Mouse (Mus musculus) gastrocnemius, adult 18-20 months (tissue): Measurements from ENCODE around the gene Slc43a1. TPM values are rescaled to one million over a fixed set of nuclear protein-coding genes. Genes with fewer than 3 reads are reported as not detected.

Source experiments
- DNase-seq: peaks from one replicate; pipeline ENCODE4 v3.0.0; 2021; ENCODE audit warnings: low spot score
- total RNA-seq, 2 experiments: library from RNA; stranded (reverse); gene quantifications; 2 replicates each; pipeline ENCODE4 v1.2.3; 2021

Slc43a1 gene
- total RNA-seq, 2 experiments from 2014 or later: 11.0 to 12.7 TPM

DNA sequence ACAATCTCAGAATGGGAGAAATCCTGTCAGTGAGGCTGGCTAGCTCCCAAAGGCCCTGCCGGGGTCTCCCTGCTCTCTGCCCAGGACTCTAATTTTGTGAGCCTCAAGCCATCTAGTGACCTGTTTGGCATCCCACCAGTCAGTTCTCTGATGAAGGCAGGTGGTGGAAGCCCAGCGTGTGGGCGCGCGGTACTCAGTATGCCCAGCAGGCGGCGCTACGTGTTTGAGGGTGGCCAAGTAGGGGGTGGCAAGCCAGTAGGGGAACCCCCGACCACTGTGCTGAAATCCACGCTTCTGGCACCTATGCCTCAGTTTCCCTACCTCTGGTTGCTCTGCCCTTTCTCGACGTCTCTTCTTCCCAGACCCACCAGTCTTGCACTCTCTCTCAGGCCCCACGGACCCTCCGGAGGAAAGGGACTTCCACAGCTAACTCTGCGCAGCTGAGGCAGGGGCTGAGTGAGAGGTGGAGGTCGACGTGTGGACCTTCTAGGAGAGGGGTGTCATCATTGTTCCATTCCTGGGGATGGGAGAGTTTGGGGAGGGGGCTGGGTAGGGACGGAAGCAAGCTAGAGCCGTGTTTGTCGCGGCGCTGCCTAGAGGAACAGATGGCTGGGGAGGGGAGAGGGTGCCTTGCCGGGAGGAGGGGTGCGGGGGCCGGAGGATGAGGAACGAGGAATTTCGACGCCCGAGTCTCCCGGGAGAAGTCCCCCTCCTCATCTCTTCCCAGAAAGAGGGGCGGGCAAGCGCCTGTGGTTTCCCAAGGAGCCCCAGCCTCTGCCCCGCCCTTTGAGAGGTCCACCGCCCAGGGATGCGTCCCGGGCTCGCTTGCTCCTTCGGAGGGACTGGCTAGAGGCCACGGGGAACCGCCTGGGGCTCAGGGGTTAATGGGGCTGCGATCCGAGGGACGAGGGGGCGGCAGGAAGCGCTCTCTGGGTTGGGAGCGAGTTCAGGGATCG lies 27.2 kb downstream of the Slc43a1 start:
- peak; percentile 51 for DNase-seq

DNA sequence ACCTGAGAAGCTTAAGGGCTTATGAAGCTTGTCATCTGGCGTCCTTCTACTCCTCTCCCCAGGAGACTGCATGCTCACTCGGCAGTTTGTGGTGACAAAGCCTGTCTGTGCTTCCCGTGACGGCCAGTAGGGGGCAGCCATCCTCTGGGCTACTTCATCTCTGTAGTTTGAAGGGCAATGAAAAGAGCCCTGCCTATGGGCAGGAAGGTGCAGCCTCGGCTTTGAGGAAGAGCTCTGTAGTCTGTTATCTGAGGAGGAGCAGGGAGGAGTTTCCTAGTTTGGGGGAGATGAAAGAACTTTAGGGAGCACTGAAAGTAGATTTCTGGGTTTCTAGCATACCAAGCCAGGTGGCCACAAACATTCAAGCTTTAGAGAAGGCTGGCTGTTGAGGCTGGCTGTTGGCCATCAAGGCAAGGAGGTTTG lies 29.9 kb downstream of the Slc43a1 start:
- peak; percentile 56 for DNase-seq

DNA sequence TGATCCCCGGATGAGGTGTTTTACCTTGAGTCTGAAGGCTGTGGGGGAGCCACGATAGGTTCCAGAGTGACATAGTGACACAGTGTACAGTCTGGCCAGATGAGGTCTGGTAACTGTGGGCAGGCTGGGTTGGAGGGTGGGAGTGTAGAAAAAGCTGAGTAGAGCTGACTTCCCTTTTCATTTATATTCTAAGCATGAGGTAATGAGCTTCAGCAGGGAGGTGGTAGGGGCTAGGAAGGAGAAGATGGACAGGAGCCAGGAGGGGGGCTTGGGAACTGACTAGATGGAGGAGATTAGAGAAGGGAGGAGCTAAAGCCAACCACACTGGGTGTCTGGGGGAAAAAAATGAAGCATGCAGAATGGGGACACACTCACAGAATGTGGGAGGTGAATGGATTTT lies 30.3 kb downstream of the Slc43a1 start:
- DNase-seq: no peak

DNA sequence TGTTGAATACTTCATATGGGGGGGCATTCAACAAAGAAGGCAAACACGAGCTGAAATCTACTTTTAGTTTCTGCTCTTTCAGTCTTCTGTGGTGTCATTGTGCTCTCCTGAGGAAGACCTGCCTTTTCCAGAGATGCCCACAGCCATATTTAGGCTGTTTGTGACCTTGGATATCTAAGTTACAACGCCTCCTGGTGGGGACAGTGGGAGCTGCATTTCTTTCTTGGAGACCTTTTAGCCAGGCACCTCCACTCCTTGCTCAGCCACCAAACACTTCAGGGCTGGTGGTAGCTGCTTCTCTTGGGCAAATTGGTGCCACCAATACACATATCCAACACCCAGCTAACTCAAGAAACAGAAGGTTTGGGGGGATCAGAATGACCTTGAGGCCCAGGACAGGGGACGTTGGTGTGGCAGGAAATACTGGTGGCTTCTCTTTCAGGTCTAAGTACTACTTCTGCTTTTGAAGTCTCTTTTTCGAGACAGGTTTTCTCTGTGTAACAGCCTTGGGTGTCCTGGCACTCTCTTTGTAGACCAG lies 32.0 kb downstream of the Slc43a1 start:
- no peak for DNase-seq

DNA sequence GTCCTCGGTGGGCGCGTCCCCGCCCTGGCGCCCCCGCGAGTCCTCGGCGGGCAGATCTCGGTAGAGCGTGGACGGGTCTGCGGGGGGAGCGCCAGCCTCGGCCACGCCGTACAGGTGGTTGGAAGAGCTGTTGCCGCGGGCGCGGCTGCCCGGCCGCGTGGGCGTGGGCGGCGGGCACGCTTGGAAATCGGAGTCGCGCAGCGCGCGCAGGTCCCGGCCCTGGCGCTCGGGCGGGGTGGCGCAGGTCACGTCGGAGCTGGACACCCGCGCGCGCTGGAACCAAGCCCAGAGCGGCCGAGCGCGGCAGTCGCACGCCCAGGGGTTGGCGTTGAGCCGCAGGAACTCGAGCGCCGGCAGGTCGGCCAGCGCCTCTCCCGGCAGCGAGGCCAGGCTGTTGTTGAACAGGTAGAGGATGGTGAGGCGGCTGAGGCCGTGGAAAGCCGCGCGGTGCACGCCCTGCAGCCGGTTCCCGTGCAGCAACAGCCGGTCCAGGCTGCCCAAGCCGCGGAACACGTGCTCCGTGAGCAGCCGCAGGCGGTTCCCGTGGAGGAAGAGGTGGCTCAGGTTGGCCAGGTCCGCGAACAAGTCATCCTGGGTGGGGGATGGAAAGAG lies 33.6 kb downstream of the Slc43a1 start:
- DNase-seq: peak; percentile 61

DNA sequence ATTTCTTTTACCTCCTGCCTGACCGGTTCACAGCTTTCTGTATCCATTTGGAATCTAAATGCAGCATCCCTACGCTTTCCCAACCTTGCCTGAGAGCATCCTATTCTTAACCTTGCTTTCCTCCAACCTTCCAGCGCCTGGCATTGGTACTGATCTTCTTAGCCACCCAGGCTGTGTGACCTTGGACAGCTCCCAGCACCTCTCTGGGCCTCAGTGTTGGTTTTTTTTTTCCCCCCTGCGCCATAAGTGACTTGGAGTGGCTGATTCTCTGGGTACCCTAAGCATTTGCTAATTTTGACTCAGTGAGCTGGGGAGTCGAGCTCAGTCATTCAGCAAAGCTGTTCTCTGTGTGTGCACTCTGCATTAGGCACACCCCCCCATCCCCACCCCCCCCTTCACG lies 37.2 kb downstream of the Slc43a1 start:
- no peak for DNase-seq

DNA sequence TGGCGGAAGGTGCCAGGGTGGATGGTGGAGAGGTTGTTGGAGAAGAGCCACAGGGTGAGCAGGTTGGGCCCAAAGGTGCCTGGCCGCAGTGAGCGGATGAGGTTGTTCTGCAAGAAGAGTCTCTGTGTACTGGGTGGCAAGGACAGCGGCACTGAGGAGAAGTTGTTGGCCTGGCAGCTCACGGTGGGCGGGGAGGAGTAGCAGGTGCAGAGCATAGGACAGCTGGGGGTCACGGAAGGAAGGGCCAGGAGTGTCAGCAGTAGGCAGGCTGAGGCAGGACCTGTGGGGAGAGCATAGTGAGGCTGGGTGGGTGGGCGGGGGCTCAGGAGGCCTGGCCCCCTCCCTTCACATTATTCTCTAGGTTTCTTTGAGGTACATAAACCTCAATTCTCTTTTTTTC lies 41.9 kb downstream of the Slc43a1 start:
- no peak for DNase-seq

DNA sequence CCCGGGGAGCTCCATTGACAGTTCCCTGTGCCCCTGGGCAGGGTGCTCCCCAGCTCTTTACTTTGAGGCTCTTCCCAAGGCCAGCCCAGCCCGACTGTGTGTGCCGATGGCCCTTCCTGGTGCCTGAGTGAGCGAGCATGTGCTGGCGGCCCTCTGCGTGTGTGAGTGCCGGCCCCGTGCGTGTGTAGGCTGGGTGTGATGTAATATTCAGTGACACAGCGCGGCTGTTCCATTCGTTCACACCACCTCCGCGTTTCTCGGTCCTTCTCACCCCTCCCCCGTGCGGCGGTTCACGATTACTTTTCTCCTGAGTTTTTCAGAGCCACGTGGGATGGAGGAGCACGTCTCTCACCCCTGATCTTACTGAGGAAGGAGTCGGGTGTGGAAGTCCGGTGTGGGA lies 44.0 kb downstream of the Slc43a1 start:
- no peak for DNase-seq

DNA sequence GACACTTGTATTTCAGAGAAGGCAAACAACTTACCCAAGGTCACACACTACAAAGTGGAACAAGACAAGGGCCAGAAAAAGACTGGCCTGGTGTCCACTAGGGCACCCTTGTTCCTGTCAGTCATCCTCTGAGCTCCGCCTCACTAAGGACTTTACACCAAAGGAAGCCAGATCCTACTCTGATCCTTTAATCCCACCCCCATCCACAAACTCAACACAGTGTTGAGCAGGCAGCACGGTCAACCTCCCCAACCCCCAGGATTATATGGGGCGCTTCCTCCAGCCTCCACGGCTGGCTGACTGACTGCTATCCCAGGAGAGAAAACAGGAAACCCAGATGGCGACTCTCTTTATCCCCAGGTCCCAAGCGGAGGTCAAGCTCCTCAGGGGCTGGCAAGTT lies 44.4 kb downstream of the Slc43a1 start:
- DNase-seq: no peak

DNA sequence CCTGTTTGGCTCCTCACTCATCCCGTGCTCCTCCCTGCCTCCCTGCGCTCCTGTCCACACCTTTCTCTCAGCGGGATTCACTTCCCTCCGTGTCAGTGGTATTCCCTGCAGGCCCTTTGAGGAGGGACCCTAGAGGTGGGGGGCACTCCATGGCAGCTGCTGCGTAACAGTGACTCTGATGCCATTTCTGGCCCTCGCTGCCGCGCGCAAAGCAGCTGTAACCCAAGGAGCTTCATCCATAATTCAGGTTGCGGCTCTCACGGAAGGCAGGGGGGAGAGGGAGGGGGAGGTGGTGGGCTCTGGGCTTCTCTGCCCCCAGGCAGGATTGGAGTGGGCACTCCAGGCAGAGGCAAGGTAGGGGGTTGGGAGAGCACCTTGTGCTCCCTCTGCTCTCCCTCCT lies 44.9 kb downstream of the Slc43a1 start:
- DNase-seq: no peak

DNA sequence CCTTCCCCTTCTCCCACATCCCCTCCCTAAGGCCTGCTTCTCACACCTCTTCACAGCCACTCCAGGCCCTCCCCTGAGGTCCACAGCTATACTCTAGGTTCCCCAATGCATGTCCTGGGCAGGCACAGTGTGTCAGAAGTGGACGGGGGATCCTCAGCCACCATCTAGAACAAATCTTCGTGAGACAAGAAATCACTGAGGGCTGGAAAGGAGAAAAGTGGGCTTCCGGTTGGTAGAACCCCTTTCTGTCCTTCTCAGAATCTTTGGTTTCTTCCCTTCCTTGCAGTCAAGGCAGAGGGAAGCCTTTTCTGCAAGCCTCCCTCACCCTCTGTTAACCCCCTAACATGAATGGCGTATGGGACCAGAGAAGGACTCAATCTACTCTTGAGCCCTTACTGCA lies 45.3 kb downstream of the Slc43a1 start:
- no peak for DNase-seq

DNA sequence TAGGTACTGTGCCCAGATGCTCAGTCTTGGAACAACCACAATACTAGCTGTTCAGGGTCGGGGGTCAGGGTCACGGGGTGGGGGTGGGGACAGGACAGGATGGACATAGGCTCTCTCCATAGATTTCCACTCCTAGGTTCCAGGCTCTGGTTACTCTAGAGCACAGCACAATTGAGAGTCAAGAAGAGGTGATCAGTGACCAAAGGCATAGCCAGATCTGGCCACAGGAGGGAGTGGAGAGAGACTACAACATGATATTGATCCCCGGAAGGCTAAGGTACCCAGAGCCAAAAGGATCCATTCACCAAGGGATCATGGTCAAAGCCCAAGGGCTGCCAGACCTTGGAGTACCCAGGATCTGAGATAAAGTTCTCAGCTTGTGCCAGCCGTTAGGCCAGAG lies 46.0 kb downstream of the Slc43a1 start:
- DNase-seq: no peak

DNA sequence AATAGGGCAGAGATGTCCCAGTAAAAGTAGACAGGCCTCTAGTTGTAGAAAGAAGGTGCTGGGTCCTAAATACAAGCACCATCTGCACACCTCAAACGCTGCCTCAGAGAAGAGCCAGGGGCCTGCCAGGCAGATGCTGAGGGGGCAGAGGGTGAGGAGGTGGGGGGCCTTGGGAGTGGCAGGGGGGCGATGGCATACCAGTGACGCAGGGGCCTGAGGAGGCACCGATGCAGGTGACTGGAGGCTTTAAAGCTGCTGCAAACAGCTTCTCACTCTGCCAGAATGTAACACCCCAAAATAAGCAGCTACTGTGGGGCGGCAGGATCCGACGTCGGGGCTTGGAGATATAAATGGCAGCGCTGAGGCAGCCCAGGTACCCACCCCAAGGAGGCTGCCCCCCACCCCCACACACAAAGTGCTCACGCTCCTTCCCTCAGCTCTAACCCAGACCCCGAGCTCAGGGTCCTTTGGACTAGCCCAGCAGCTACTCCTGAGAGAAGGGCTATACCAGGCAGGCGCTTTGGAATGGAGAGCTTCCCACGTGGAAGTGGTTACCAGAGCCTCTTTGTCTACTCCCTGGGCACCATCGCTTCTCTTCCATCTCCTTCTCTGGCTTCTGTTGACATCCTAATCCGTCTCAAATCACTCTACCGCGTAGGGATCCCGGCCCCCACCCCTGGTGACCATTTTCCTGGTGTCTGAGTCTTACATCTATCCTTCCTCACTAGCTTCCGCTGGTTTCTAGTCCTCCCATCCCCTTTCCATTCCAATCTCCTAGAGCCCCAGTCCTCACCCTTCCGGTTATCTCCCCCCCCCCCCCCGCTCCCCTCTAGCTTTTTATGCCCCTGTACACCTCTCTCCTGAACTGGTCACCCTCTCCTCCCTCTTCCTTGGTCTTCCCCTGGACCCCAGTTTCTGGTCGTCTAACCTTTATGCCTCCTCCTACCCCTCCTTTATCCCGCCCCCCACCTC lies 46.7 kb downstream of the Slc43a1 start:
- DNase-seq: no peak

DNA sequence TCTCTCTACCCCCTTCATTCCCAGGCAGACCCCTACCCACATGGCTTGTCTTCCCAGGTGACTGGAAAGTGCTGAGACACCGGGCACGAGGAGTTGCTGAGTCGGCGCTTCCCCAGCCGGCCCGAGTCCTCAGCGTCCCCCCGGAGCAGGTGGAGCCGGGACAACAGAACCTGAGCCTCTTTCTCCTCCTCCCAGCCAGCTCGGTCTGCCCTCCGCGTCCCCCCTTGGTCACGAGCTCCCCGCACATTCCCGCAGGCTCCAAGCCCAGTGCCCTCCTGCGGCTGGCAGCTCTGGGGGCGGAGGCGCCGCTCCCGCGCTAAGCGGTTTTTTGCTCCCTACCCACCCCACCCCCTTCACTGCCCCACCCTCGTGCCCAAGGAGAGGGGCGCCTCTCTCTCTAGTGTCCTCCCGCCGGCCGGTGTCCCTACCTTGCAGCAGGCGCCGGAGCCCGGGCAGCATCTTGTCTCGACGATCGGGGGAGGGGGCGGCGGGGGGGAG lies 47.6 kb downstream of the Slc43a1 start, which contains the start of gene Rtn4rl2:
TSS of gene Rtn4rl2 (minus strand) at position 477 of the 498 bp plus-strand sequence.
- DNase-seq: no peak

DNA sequence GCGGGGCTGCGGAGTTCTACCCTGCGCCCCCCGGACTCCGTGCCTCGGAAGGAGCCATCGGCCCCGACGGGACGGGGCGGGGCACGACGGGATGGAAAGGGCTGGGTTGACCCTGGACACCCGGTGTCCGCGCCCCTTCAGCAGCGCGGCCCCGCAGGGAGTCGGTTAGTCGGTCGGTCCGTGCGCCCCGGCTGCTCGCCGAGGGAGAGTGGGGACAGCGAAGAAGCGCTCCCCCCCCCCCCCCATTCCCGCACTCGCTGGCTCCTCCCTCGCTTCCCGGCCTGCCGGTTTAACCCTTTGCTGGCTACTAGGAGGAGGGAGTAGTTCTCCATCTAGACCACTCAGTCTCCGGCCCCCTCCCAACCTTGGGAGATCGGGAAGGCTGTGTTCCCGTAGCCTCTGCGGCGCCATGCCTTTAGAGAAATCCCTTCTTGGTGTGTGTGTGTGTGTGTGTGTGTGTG lies 48.2 kb downstream of the Slc43a1 start:
- no peak for DNase-seq

DNA sequence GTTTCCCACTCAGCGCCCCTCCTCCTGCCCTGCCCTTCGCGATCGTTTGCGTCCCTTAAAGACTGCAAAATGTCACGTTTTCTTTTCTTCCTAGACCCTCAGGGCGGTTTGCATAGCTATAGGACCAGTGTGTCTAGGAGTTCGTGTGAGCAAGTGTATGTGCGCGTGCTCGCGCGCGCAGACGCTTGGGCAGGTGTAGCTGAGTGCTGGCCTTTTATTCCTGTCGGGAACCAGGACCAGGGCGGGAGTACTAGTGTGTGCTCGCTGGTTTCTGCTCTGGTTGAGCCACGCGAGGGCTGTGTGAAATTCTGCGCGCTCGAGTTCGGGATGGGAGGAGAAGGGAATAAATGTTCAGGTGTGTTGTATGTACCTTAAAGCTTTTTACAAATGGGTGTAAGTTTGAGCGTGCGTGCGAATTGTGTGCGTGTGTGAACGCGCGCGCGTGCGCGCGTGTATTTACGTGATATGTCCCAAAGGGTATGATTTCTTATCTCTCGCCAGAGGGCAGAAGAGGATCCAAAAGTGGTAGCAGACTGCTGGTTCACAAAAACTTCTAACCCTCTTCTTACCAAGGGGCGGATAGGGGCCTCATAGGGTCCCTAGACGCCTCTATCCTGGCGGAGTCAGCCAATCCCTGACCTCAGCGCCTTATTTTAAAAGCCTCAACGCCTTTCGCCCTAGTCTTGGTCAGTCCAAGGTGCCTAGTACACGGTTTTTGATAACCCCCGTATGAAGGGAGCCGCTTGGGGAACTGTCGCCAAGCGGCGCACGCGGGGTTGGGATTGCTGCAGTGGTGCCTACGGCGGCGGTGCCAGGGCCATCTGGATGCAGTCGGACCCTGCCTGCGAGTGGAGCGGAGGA lies 49.0 kb downstream of the Slc43a1 start:
- DNase-seq: no peak

DNA sequence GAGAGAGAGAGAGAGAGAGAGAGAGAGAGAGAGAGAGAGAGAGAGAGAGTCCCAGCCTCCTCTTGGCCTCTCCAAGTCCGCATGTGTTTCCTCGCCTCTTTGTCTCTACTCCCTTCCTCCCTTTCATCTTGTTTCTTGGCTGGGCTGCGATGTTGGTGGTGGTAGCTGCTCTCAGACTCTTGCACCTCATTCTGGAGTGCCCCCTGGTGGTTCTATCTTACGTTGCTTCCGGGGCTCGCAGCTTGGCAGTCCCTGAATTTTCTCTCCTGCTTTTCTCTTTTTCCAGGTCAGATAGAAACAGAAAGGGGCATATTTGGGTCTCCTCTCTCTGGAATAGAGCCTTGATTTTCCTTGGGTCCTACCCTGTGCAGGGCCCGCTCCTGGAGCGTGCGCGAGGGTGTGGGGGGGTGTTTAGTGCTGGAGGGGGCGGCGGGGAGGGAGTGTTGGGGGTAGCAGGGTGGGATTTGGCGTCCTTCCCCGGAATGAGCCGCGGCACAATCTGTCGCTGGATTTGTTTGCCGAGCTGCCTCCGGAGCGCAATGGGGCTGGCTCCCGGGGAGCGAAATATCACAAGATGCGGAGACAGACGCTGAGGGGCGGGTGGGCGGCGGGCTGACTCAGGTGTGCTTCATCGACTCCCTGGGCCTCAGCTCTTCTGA lies 50.1 kb downstream of the Slc43a1 start:
- peak; percentile 82 for DNase-seq

DNA sequence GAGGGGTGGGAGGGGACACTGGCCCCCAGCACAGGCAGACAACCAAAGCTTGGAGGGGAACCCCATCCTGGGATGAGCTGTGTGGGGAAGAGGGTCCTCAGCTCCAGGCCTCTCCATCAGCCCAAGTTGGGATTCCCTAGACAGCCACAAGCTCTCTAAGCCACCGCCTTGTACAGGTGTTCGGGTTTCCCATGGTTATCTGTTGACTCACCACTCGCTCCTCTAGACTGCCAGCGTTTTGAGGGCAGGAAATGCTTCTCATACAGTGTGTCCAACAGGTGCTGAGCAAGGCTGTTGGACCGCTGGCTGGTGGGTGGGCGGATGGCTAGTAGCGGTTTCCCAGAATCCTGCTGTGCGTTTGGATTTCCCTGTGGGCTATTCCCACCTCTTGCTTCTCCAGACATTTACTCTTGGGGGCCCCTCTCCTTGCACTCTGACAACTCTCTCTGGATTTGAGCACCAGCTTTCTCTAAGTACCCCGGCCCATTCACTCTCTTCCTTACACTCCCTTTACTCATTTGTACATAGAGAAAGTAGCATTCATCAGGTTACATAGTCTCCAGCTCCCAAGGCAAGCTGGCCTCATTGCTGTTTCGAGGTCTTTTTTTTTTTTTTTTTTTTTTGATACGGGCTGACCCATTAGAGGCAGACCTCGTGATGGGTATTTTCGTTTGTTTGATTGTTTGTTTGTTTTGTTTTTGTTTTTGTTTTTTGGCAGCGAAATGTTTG lies 50.8 kb downstream of the Slc43a1 start:
- DNase-seq: no peak

DNA sequence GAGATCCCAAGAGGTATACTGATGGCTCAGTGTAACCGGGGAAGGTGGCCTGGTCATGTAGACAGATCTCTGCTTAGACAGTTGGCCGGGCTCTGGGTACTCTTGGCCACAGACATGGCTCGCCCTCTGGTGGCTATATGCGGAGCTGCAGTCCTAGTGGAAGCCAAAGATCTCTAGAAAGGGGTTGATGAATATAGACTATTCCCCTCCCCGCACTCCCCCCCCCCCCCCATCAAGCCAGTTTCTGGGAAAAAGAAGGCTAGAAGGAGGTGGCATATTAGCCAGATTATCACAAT lies 51.3 kb downstream of the Slc43a1 start:
- DNase-seq: peak; percentile 90
